Mouse (Mus musculus) G1E (cell line): ENCODE measurements around the gene Abl1. TPM values are rescaled to one million over a fixed set of nuclear protein-coding genes. Genes with fewer than 3 reads are reported as not detected.

ENCODE experiments used
- ATAC-seq: 2 replicates; pipeline ENCODE4 v1.8.0; 2016; ENCODE audit warnings: mild to moderate bottlenecking; ENCODE audit not compliant: insufficient number of reproducible peaks, poor library complexity, low FRiP score, severe bottlenecking; ENCODE audit errors: extremely low read depth
- DNase-seq: peaks from one replicate; pipeline ENCODE4 v3.0.0; 2012; ENCODE audit warnings: low spot score
- H3K27me3 ChIP-seq: 2 replicates; pipeline ENCODE4 v1.6.1; 2012; ENCODE audit warnings: mild to moderate bottlenecking, low read length, inconsistent platforms; ENCODE audit not compliant: insufficient read depth
- H3K36me3 ChIP-seq: replicated peaks from 2 replicates; pipeline ENCODE3; 2012; ENCODE audit warnings: mild to moderate bottlenecking, inconsistent platforms
- H3K4me1 ChIP-seq: 2 replicates; pipeline ENCODE4 v1.6.1; 2012; ENCODE audit warnings: low read depth, low read length, inconsistent platforms, mixed read lengths; ENCODE audit not compliant: insufficient read depth
- H3K4me3 ChIP-seq: 2 replicates; pipeline ENCODE4 v1.5.1; 2012; ENCODE audit warnings: low read depth, mild to moderate bottlenecking, inconsistent platforms, low read length, moderate library complexity, mixed read lengths
- H3K9me3 ChIP-seq: replicated peaks from 2 replicates; pipeline ENCODE4 v1.6.1; 2012; ENCODE audit warnings: inconsistent platforms
- CTCF ChIP-seq: IDR thresholded peaks from 2 replicates; pipeline ENCODE4 v1.5.1; 2012; ENCODE audit warnings: low read depth, low read length, inconsistent platforms, mixed read lengths
- GATA1 ChIP-seq: IDR thresholded peaks from 2 replicates; pipeline ENCODE4 v1.6.1; 2012; ENCODE audit warnings: borderline replicate concordance, low read length, inconsistent platforms, mixed read lengths
- GATA2 ChIP-seq: IDR thresholded peaks from 2 replicates; pipeline ENCODE4 v1.6.1; 2012; ENCODE audit warnings: low read depth, low read length, inconsistent platforms, borderline replicate concordance
- POLR2AphosphoS5 ChIP-seq: IDR thresholded peaks from 2 replicates; pipeline ENCODE4 v1.6.1; 2012; ENCODE audit warnings: low read depth, low read length, inconsistent platforms; ENCODE audit not compliant: insufficient replicate concordance
- TAL1 ChIP-seq: conservative IDR thresholded peaks from 2 replicates; pipeline ENCODE4 v1.6.1; 2012; ENCODE audit warnings: low read depth, low read length, inconsistent platforms, mixed read lengths
- polyA plus RNA-seq: library from polyadenylated mRNA; stranded (reverse); fragments of >175 nt; gene quantifications from 2 replicates; pipeline ENCODE4 v1.2.3, GENCODE M21; 2012
- total RNA-seq, 2 experiments: library from RNA; stranded (forward) in 1 of 2; stranded (reverse) in 1 of 2; fragments of 200-1000 nt in 1 of 2; fragments of >200 nt in 1 of 2; fragmentation: Nextera tagmentation in 1 of 2; gene quantifications; 2 replicates each; pipeline ENCODE4 v1.2.3; 2014 to 2017

The Abl1 gene
- total and polyA plus RNA-seq, 3 experiments: 22.3 to 66.4 (median 58.4) TPM

GRCm38 (mm10) chr2:31762155-31762554 lies 74.0 kb downstream of the Abl1 start:
- no peaks in the 10 kb centered on the region for H3K27me3 ChIP-seq
- H3K36me3 ChIP-seq: peaks cover 17% of the 10 kb centered on the region
- DNase-seq (no peak), ATAC-seq (no peak)
- TF ChIP-seq POLR2AphosphoS5 (no peak), CTCF (no peak), GATA1 (no peak), GATA2 (no peak), TAL1 (no peak)
- H3K4me3 ChIP-seq: no peak overlapping the region
- no peaks in the 10 kb centered on the region for H3K9me3 ChIP-seq
- peaks cover 52% of the 10 kb centered on the region for H3K4me1 ChIP-seq

GRCm38 (mm10) chr2:31762853-31763252 lies 74.7 kb downstream of the Abl1 start:
- Histone ChIP-seq H3K36me3 (peaks cover 24% of the 10 kb centered on the region), H3K9me3 (no peaks in the 10 kb centered on the region), H3K4me1 (peaks cover 55% of the 10 kb centered on the region), H3K4me3 (no peak overlapping the region), H3K27me3 (no peaks in the 10 kb centered on the region)
- no peak for TF ChIP-seq CTCF
- TF ChIP-seq POLR2AphosphoS5: no peak
- TF ChIP-seq TAL1: no peak
- no peak for TF ChIP-seq GATA2
- no peak for TF ChIP-seq GATA1
- ATAC-seq (no peak), DNase-seq (no peak)

DNA sequence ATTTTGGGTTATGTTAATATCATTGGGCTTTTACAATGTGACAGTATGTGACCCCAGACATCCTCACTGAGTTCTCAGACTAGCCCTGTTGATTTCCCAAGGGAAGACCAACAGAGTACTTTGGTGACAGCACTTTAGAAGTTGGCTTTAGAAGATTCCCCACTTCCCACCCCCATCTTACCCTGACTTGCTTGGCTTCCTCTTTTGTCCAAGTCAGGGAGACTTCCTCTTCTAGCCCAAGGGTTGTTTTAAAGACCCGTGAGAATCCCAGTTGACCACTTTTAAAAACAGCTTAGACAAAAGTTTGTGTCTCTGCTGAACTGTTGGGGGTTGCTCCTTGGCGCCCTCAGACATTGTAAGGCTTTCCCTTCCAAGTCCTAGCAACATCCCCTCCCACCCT lies 75.1 kb downstream of the Abl1 start:
- H3K36me3 ChIP-seq: peaks cover 26% of the 10 kb centered on the region
- no peak for TF ChIP-seq POLR2AphosphoS5
- TF ChIP-seq GATA1: no peak
- TF ChIP-seq TAL1: no peak
- TF ChIP-seq CTCF: no peak
- no peak for TF ChIP-seq GATA2
- DNase-seq (peak; percentile 45), ATAC-seq (no peak)
- peaks cover 55% of the 10 kb centered on the region for H3K4me1 ChIP-seq
- no peaks in the 10 kb centered on the region for H3K9me3 ChIP-seq
- H3K4me3 ChIP-seq: no peak overlapping the region
- no peaks in the 10 kb centered on the region for H3K27me3 ChIP-seq

DNA sequence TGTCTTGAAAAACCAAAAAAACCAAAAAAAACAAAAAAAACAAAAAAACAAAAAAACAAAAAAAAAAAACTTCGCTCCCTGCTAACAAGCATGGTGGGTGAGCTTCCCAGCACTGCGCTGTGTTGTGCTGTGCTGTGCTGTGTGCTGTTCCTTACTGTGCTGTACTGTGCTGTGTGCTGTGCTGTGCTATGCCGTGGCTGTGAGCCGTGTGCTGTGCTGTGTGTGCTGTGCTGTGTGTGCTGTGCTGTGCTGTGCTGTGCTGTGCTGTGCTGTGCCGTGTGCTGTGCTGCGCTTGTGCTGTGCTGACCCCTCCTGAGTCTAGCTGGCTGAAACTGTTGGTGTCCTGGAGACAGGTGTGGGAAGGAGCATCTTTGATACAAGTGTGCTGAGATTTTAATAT lies 78.9 kb downstream of the Abl1 start:
- ATAC-seq (no peak), DNase-seq (no peak)
- TF ChIP-seq CTCF (no peak), GATA1 (no peak), GATA2 (no peak), TAL1 (no peak), POLR2AphosphoS5 (no peak)
- peaks cover 45% of the 10 kb centered on the region for H3K36me3 ChIP-seq
- no peaks in the 10 kb centered on the region for H3K9me3 ChIP-seq
- H3K4me1 ChIP-seq: peaks cover 42% of the 10 kb centered on the region
- peak overlapping the region; percentile 32; the same call in 1 of the 2 replicates for H3K4me3 ChIP-seq
- no peaks in the 10 kb centered on the region for H3K27me3 ChIP-seq

DNA sequence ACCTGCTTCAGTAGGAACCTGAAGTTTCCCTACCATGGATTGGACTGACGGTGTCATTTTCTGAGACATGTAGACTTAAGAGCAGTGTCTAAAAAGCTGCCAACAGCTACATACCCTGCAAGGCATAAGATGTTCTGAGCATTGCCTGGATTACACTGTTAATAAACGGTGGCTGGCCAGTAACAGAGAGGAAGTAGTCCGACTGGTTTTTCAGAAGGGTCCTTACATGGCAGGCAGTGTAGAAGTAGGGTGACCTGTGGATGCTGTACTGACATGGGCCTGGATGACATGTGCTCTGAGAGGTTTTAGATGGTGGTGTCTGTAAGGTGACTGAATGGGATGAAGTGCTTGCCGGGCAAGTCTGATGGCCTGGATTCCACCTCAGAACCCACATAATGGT lies 79.6 kb downstream of the Abl1 start:
- ATAC-seq (no peak), DNase-seq (no peak)
- peaks cover 44% of the 10 kb centered on the region for H3K36me3 ChIP-seq
- H3K4me3 ChIP-seq: no peak overlapping the region
- TF ChIP-seq POLR2AphosphoS5 (no peak), GATA1 (no peak), CTCF (no peak), GATA2 (no peak), TAL1 (no peak)
- H3K9me3 ChIP-seq: no peaks in the 10 kb centered on the region
- no peaks in the 10 kb centered on the region for H3K27me3 ChIP-seq
- peaks cover 37% of the 10 kb centered on the region for H3K4me1 ChIP-seq

- Histone ChIP-seq H3K36me3 (peaks cover 47% of the 10 kb centered on the region), H3K4me3 (no peak overlapping the region), H3K4me1 (peaks cover 28% of the 10 kb centered on the region), H3K9me3 (no peaks in the 10 kb centered on the region), H3K27me3 (no peaks in the 10 kb centered on the region)
- TF ChIP-seq TAL1: no peak
- no peak for TF ChIP-seq GATA2
- no peak for TF ChIP-seq POLR2AphosphoS5
- TF ChIP-seq CTCF: no peak
- no peak for TF ChIP-seq GATA1
- no peak for ATAC-seq
- no peak for DNase-seq
Measured at GRCm38 (mm10) chr2:31769115-31769514, 80.9 kb downstream of the Abl1 start.
